Mouse (Mus musculus): Measurements from ENCODE around the gene Lax1. TPM values are rescaled to one million over a fixed set of nuclear protein-coding genes. Genes with fewer than 3 reads are reported as not detected.
"Not testable (repeated sequence)": the region's sequence is repeated elsewhere in the genome, so short reads cannot be mapped to it uniquely, and the experiment has no call there.

Gene Lax1
- polyA plus RNA-seq, 1 experiment from 2014 or later = 1.1 TPM

DNA sequence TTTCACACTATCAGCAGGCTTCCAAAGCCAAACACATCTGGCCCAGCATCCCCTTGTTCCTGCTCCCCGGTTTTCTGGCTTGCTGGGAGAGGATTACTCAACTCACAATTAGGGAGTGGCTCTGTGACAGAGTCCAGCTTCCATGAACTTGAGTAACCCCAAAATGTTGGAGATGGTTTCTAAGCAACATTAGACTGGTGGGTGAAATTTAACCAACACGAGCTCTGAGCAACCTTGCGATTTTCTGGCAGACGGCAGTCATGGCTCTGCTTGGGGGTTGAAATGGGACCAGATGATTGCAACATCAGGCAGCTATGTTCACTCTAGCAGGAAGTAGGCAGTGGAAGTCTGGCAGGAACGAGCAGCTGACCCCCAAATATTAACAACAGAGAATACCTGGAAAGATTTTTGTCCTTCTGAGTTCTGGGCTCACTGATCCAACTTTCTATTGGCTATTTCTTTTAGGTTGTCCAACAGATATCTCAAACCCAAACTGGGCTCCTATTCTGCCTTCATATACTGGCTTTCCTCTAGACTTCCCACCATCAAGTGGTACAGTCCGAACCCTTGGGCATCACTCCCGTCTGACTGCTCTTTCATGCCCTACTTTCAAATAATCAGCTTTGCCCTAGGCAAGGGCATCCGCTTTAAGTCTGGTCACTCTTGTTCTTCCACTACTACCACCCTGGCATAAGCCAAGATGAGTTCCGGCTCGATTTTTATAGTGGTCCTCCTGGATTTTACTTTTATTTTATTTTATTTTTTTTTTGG lies 4.0 kb downstream of the Lax1 start:
- H3K9me3 ChIP-seq = no peaks in the 10 kb centered on the region
- peaks cover 7% of the 10 kb centered on the region for H3K4me1 ChIP-seq
- H3K4me2 ChIP-seq (replicated peaks) = no peak overlapping the region
- no peak overlapping the region for H3K4me3 ChIP-seq
- H3K27me3 ChIP-seq = no peaks in the 10 kb centered on the region
- no peak overlapping the region for H3K27ac ChIP-seq
- no peaks in the 10 kb centered on the region for H3K36me3 ChIP-seq
- ATAC-seq (ENCODE audit: low FRiP score, low read depth) = no peak
- WGBS = 70% methylated on average over 10 of the region's 10 CpGs
- H3K9ac ChIP-seq = no peak overlapping the region

- Histone ChIP-seq H3K4me2 (replicated peaks) (no peak overlapping the region), H3K4me1 (no peaks in the 10 kb centered on the region), H3K27me3 (no peaks in the 10 kb centered on the region), H3K36me3 (no peaks in the 10 kb centered on the region), H3K9me3 (no peaks in the 10 kb centered on the region), H3K9ac (no peak overlapping the region), H3K27ac (no peak overlapping the region), H3K4me3 (no peak overlapping the region)
- ATAC-seq (ENCODE audit: low FRiP score, low read depth) = no peak
- WGBS = 81% methylated on average over 3 of the region's 3 CpGs
Measured at GRCm38 (mm10) chr1:133671801-133672200, 18.1 kb downstream of the Lax1 start.

GRCm38 (mm10) chr1:133671266-133671665 lies 18.6 kb downstream of the Lax1 start:
- no peaks in the 10 kb centered on the region for H3K9me3 ChIP-seq
- H3K36me3 ChIP-seq = no peaks in the 10 kb centered on the region
- no peak overlapping the region for H3K27ac ChIP-seq
- H3K9ac ChIP-seq = no peak overlapping the region
- WGBS = 91% methylated on average over 3 of the region's 3 CpGs
- H3K4me2 ChIP-seq (replicated peaks) = no peak overlapping the region
- H3K27me3 ChIP-seq = no peaks in the 10 kb centered on the region
- H3K4me3 ChIP-seq = no peak overlapping the region
- no peaks in the 10 kb centered on the region for H3K4me1 ChIP-seq
- ATAC-seq (ENCODE audit: low FRiP score, low read depth) = no peak

- 77% methylated on average over 6 of the region's 6 CpGs for WGBS
- Histone ChIP-seq H3K9ac (no peak overlapping the region), H3K4me2 (replicated peaks) (no peak overlapping the region), H3K27me3 (no peaks in the 10 kb centered on the region), H3K27ac (no peak overlapping the region), H3K36me3 (no peaks in the 10 kb centered on the region), H3K9me3 (no peaks in the 10 kb centered on the region), H3K4me1 (no peaks in the 10 kb centered on the region), H3K4me3 (no peak overlapping the region)
- no peak for ATAC-seq (ENCODE audit: low FRiP score, low read depth)
Measured at GRCm38 (mm10) chr1:133670776-133671175, 19.1 kb downstream of the Lax1 start.

DNA sequence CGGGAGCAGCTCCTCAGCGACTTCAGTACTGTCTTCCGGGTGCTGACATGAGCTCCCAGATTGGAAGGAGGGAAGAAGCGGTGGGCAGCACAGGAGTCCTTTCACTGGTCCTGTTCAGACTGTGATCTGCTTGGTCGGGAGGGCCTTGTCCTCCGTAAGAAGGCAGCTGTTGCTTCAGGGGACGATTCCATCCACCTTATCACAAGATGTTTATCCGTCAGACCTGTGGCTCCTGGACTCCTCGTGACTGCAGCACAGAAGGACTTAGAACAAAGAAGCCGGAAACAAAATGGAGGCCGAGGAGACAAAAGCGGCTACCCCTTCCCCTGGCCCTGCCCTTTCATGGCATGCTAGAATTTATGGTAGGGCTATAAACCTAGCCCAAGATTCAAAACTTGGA lies 19.7 kb downstream of the Lax1 start:
- Histone ChIP-seq H3K4me2 (replicated peaks) (no peak overlapping the region), H3K9me3 (no peaks in the 10 kb centered on the region), H3K36me3 (no peaks in the 10 kb centered on the region), H3K4me1 (no peaks in the 10 kb centered on the region), H3K4me3 (no peak overlapping the region), H3K27me3 (no peaks in the 10 kb centered on the region), H3K9ac (no peak overlapping the region), H3K27ac (no peak overlapping the region)
- WGBS = 82% methylated on average over 12 of the region's 12 CpGs
- ATAC-seq (ENCODE audit: low FRiP score, low read depth) = no peak

DNA sequence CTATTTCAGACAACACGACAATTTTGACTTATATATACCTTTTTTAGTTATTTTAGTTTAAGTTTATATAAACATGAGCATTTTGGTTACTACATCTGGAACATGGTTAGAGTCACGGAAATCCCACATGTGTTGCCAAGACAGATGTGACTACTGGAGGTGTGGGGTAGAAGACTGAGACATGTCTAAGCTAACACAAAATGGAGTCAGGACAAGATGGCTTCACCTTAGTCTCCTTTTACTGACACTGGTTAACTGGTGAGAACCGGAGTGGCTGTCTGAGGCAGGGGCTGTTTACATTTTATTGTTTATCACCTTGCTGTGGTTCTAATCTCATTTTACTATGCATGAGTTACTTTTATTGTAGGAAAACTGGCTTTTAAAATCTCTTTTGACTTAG lies 21.3 kb downstream of the Lax1 start:
- Histone ChIP-seq H3K27me3 (no peaks in the 10 kb centered on the region), H3K27ac (no peak overlapping the region), H3K4me1 (no peaks in the 10 kb centered on the region), H3K9ac (no peak overlapping the region), H3K36me3 (no peaks in the 10 kb centered on the region), H3K4me2 (replicated peaks) (no peak overlapping the region), H3K4me3 (no peak overlapping the region), H3K9me3 (no peaks in the 10 kb centered on the region)
- WGBS = 67% methylated on average over 3 of the region's 3 CpGs
- no peak for ATAC-seq (ENCODE audit: low FRiP score, low read depth)

GRCm38 (mm10) chr1:133667721-133668120 lies 22.2 kb downstream of the Lax1 start:
- H3K9me3 ChIP-seq = no peaks in the 10 kb centered on the region
- H3K9ac ChIP-seq = no peak overlapping the region
- no peak overlapping the region for H3K4me2 ChIP-seq (replicated peaks)
- no peaks in the 10 kb centered on the region for H3K27me3 ChIP-seq
- no peak overlapping the region for H3K27ac ChIP-seq
- ATAC-seq (ENCODE audit: low FRiP score, low read depth) = no peak
- H3K36me3 ChIP-seq = no peaks in the 10 kb centered on the region
- H3K4me3 ChIP-seq = no peak overlapping the region
- H3K4me1 ChIP-seq = no peaks in the 10 kb centered on the region
- 49% methylated on average over 7 of the region's 7 CpGs for WGBS

DNA sequence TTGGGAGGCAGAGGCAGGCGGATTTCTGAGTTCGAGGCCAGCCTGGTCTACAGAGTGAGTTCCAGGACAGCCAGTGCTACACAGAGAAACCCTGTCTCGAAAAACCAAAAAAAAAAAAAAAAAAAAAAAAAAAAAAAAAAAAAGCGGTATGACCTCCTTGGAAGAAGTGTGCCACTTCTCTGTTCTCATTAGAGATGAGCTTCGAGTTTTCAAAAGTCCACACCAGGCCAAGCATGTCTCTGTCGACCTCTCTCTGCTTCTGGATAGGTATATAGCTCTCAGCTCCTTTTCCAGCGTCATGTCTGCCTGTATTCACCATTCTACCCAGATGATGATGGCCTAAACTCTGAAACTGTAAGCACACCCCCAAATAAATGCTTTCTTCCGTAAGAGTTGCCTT lies 24.2 kb downstream of the Lax1 start:
- not testable (repeated sequence) for ATAC-seq (ENCODE audit: low FRiP score, low read depth); H3K27me3 ChIP-seq; H3K27ac ChIP-seq; H3K9ac ChIP-seq; H3K36me3 ChIP-seq; H3K9me3 ChIP-seq; H3K4me2 ChIP-seq (replicated peaks); H3K4me1 ChIP-seq; H3K4me3 ChIP-seq
- WGBS = 89% methylated on average over 8 of the region's 8 CpGs

DNA sequence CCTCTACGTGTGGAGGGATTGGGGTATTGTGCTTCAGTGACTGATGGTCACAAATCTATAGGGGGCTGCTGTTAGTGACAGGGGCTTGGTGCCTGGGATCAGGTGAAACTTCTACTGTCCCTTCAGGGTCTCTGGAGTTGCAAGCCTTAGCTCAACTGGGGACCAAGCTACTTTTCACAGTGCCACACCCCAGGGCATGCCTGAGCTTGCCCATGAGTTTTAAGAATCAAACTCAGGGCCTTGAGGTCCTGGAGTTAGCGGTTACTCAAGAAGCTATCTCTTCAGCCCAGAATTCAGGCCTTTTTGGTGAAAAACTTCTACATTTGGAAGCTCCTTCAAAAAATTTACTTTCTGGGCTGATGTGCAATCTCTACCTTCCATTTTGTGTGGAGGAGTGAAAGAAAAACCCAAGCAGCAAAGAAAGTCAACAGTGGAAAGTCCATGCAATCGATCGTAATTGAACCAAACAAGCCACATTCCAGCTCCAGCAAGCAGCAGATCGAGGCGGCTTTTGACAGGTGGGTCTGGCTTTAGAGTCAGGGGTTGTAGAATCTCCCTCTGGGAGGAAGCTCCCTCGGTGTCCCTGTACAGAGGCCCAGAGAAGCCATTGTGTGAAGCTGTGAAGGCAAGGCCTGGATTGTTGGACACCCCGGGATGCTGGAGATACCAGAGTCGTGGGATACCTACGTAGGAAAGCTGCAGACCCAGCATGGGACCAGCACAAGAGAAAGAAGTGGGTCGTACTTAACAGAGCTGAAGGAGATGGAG lies 25.5 kb downstream of the Lax1 start:
- no peaks in the 10 kb centered on the region for H3K36me3 ChIP-seq
- H3K4me3 ChIP-seq = no peak overlapping the region
- no peak overlapping the region for H3K9ac ChIP-seq
- no peak for ATAC-seq (ENCODE audit: low FRiP score, low read depth)
- H3K4me2 ChIP-seq (replicated peaks) = no peak overlapping the region
- H3K27me3 ChIP-seq = no peaks in the 10 kb centered on the region
- no peak overlapping the region for H3K27ac ChIP-seq
- peaks cover 10% of the 10 kb centered on the region for H3K4me1 ChIP-seq
- WGBS = 76% methylated on average over 11 of the region's 11 CpGs
- no peaks in the 10 kb centered on the region for H3K9me3 ChIP-seq

GRCm38 (mm10) chr1:133663427-133663826 lies 26.5 kb downstream of the Lax1 start:
- H3K4me1 ChIP-seq = peaks cover 20% of the 10 kb centered on the region
- no peaks in the 10 kb centered on the region for H3K27me3 ChIP-seq
- peaks cover 9% of the 10 kb centered on the region for H3K36me3 ChIP-seq
- no peaks in the 10 kb centered on the region for H3K9me3 ChIP-seq
- H3K4me2 ChIP-seq (replicated peaks) = no peak overlapping the region
- H3K9ac ChIP-seq = no peak overlapping the region
- 75% methylated on average over 4 of the region's 4 CpGs for WGBS
- no peak overlapping the region for H3K27ac ChIP-seq
- ATAC-seq (ENCODE audit: low FRiP score, low read depth) = no peak
- H3K4me3 ChIP-seq = no peak overlapping the region

- 94% methylated on average over 7 of the region's 7 CpGs for WGBS
- no peak overlapping the region for H3K27ac ChIP-seq
- no peaks in the 10 kb centered on the region for H3K27me3 ChIP-seq
- H3K36me3 ChIP-seq = peaks cover 14% of the 10 kb centered on the region
- ATAC-seq (ENCODE audit: low FRiP score, low read depth) = no peak
- H3K9me3 ChIP-seq = no peaks in the 10 kb centered on the region
- H3K4me2 ChIP-seq (replicated peaks) = no peak overlapping the region
- H3K4me3 ChIP-seq = no peak overlapping the region
- H3K9ac ChIP-seq = no peak overlapping the region
- H3K4me1 ChIP-seq = peaks cover 25% of the 10 kb centered on the region
Measured at GRCm38 (mm10) chr1:133662941-133663340, 27.0 kb downstream of the Lax1 start.

- peak; percentile 98 for ATAC-seq (ENCODE audit: low FRiP score, low read depth)
- Histone ChIP-seq H3K27ac (peak within 1 kb of the TSS; percentile 91), H3K4me3 (peak within 1 kb of the TSS; percentile 74), H3K4me2 (replicated peaks) (peak within 1 kb of the TSS; percentile 94), H3K9ac (peak within 1 kb of the TSS; percentile 84), H3K36me3 (peaks cover 28% of the 10 kb centered on the region), H3K4me1 (peaks cover 39% of the 10 kb centered on the region), H3K9me3 (no peaks in the 10 kb centered on the region), H3K27me3 (no peaks in the 10 kb centered on the region)
- 3% methylated on average over 26 of the region's 26 CpGs for WGBS
Measured at GRCm38 (mm10) chr1:133661203-133661933, 28.5 kb downstream of the Lax1 start, which contains the start of gene Gm38394. Gm38394 (minus strand) TSS chr1:133661318.

Measured in limb, embryonic 13.5 days (tissue).